Mouse (Mus musculus) MEL (cell line): ENCODE results near the gene Osbpl9. TPM values are rescaled to one million over a fixed set of nuclear protein-coding genes. Genes with fewer than 3 reads are reported as not detected.

Experiments used
- DNase-seq: peaks from one replicate; pipeline ENCODE4 v3.0.0; 2011; ENCODE audit warnings: low read depth, low spot score
- H3K27ac ChIP-seq: 2 replicates; pipeline ENCODE4 v1.5.1; 2012; ENCODE audit warnings: low read depth, mild to moderate bottlenecking, control low read depth, low read length, moderate library complexity; ENCODE audit not compliant: control insufficient read depth
- H3K27me3 ChIP-seq, 2 experiments: fragments of 150-350 bp in 1 of 2; sonication (generic) in 1 of 2; 2 replicates each; pipeline ENCODE4 v1.6.1; 2012; ENCODE audit warnings: low read length in 2 of 2, mild to moderate bottlenecking in 2 of 2, improper control_type of control experiment in 1 of 2, moderate library complexity in 1 of 2; ENCODE audit not compliant: insufficient read depth in 2 of 2, control insufficient read depth in 1 of 2
- H3K36me3 ChIP-seq, 2 experiments: 2 replicates each; pipeline ENCODE4 v1.6.1; 2012 to 2014; ENCODE audit warnings: low read length in 2 of 2, improper control_type of control experiment in 1 of 2, inconsistent platforms in 1 of 2, mild to moderate bottlenecking in 1 of 2; ENCODE audit not compliant: insufficient read depth in 2 of 2, control insufficient read depth in 1 of 2
- H3K4me1 ChIP-seq, 2 experiments: fragments of 150-350 bp in 1 of 2; sonication (generic) in 1 of 2; 2 replicates each; pipeline ENCODE4 v1.6.1; 2012; ENCODE audit warnings: low read length in 2 of 2, improper control_type of control experiment in 1 of 2, mild to moderate bottlenecking in 1 of 2; ENCODE audit not compliant: insufficient read depth in 2 of 2, control insufficient read depth in 1 of 2
- H3K4me3 ChIP-seq, 2 experiments: fragments of 150-350 bp in 1 of 2; sonication (generic) in 1 of 2; 2 replicates each; pipeline ENCODE4 v1.5.1; 2012; ENCODE audit warnings: low read depth in 2 of 2, low read length in 2 of 2, mild to moderate bottlenecking in 2 of 2, moderate library complexity in 2 of 2, control low read depth in 1 of 2, improper control_type of control experiment in 1 of 2; ENCODE audit not compliant: control insufficient read depth in 1 of 2, insufficient read depth in 1 of 2
- H3K79me2 ChIP-seq: 2 replicates; pipeline ENCODE4 v1.6.1; 2012; ENCODE audit warnings: mild to moderate bottlenecking, low read length, moderate library complexity; ENCODE audit not compliant: control insufficient read depth, poor library complexity, insufficient read depth
- H3K9ac ChIP-seq: 2 replicates; pipeline ENCODE4 v1.6.1; 2012; ENCODE audit warnings: low read depth, mild to moderate bottlenecking, control low read depth, low read length, moderate library complexity; ENCODE audit not compliant: control insufficient read depth, poor library complexity, severe bottlenecking
- H3K9me3 ChIP-seq: fragments of 150-350 bp; sonication (generic); replicated peaks from 2 replicates; pipeline ENCODE4 v1.6.1; 2012; ENCODE audit warnings: mild to moderate bottlenecking, low read length, improper control_type of control experiment, moderate library complexity; ENCODE audit not compliant: insufficient read depth
- CHD1 ChIP-seq: IDR thresholded peaks from 2 replicates; pipeline ENCODE4 v1.6.1; 2012; ENCODE audit warnings: low read depth, mild to moderate bottlenecking, inconsistent platforms, low read length, improper control_type of control experiment
- CTCF ChIP-seq, 3 experiments: IDR thresholded peaks in 2 of 3; conservative IDR thresholded peaks in 1 of 3; 2 replicates each; pipeline ENCODE4 v1.5.1; 2011 to 2012; ENCODE audit warnings: low read length in 3 of 3, low read depth in 2 of 3, mild to moderate bottlenecking in 2 of 3, improper control_type of control experiment in 1 of 3, inconsistent platforms in 1 of 3, mixed read lengths in 1 of 3, moderate library complexity in 1 of 3; ENCODE audit not compliant: control insufficient read depth in 1 of 3, insufficient read depth in 1 of 3, poor library complexity in 1 of 3, severe bottlenecking in 1 of 3
- E2F4 ChIP-seq: IDR thresholded peaks from 2 replicates; pipeline ENCODE4 v1.6.1; 2011; ENCODE audit warnings: low read depth, low read length, improper control_type of control experiment, borderline replicate concordance
- EP300 ChIP-seq, 2 experiments: IDR thresholded peaks; 2 replicates each; pipeline ENCODE4 v1.6.1; 2011; ENCODE audit warnings: improper control_type of control experiment in 2 of 2, low read length in 2 of 2, low read depth in 1 of 2, mild to moderate bottlenecking in 1 of 2
- ETS1 ChIP-seq: IDR thresholded peaks from 2 replicates; pipeline ENCODE4 v1.6.1; 2012; ENCODE audit warnings: low read depth, mild to moderate bottlenecking, inconsistent platforms, low read length, improper control_type of control experiment, moderate library complexity
- GATA1 ChIP-seq: IDR thresholded peaks from 2 replicates; pipeline ENCODE4 v1.6.1; 2011; ENCODE audit warnings: low read depth, low read length, improper control_type of control experiment
- MAX ChIP-seq: IDR thresholded peaks from 2 replicates; pipeline ENCODE4 v1.6.1; 2011; ENCODE audit warnings: low read length, improper control_type of control experiment
- MAZ ChIP-seq: IDR thresholded peaks from 2 replicates; pipeline ENCODE4 v1.6.1; 2012; ENCODE audit warnings: low read depth, mild to moderate bottlenecking, inconsistent platforms, low read length, improper control_type of control experiment
- MYC ChIP-seq: IDR thresholded peaks from 2 replicates; pipeline ENCODE4 v1.6.1; 2011; ENCODE audit warnings: low read depth, mild to moderate bottlenecking, low read length, improper control_type of control experiment, moderate library complexity
- NRF1 ChIP-seq: IDR thresholded peaks from 2 replicates; pipeline ENCODE4 v1.6.1; 2014; ENCODE audit warnings: low read depth, mild to moderate bottlenecking, inconsistent platforms, low read length, improper control_type of control experiment, moderate library complexity; ENCODE audit not compliant: poor library complexity, insufficient read depth, severe bottlenecking
- POLR2AphosphoS2 ChIP-seq: IDR thresholded peaks from 2 replicates; pipeline ENCODE4 v1.6.1; 2011; ENCODE audit warnings: low read length, improper control_type of control experiment
- POLR2AphosphoS5 ChIP-seq: IDR thresholded peaks from 2 replicates; pipeline ENCODE4 v1.6.1; 2012; ENCODE audit warnings: low read depth, borderline replicate concordance, mild to moderate bottlenecking, inconsistent platforms, low read length, moderate library complexity, mixed read lengths
- RCOR1 ChIP-seq: IDR thresholded peaks from 2 replicates; pipeline ENCODE4 v1.6.1; 2012; ENCODE audit warnings: low read depth, mild to moderate bottlenecking, inconsistent platforms, low read length, improper control_type of control experiment
- TBP ChIP-seq: IDR thresholded peaks from 2 replicates; pipeline ENCODE4 v1.8.0; 2011; ENCODE audit warnings: low read depth, low read length, improper control_type of control experiment
- UBTF ChIP-seq: IDR thresholded peaks from 2 replicates; pipeline ENCODE4 v1.6.1; 2012; ENCODE audit warnings: low read depth, mild to moderate bottlenecking, inconsistent platforms, low read length, improper control_type of control experiment, moderate library complexity, borderline replicate concordance; ENCODE audit not compliant: insufficient read depth
- USF1 ChIP-seq: IDR thresholded peaks from 2 replicates; pipeline ENCODE4 v1.6.1; 2014; ENCODE audit warnings: low read depth, mild to moderate bottlenecking, inconsistent platforms, low read length, improper control_type of control experiment, moderate library complexity
- ZKSCAN1 ChIP-seq: IDR thresholded peaks from 2 replicates; pipeline ENCODE4 v1.6.1; 2012; ENCODE audit warnings: low read depth, mild to moderate bottlenecking, inconsistent platforms, low read length, improper control_type of control experiment, moderate library complexity
- ZMIZ1 ChIP-seq: IDR thresholded peaks from 2 replicates; pipeline ENCODE4 v1.6.1; 2012; ENCODE audit warnings: low read depth, mild to moderate bottlenecking, inconsistent platforms, low read length, improper control_type of control experiment, moderate library complexity
- polyA plus RNA-seq, 2 experiments: library from polyadenylated mRNA; stranded (reverse) in 1 of 2; unstranded in 1 of 2; fragments of >175 nt in 1 of 2; fragments of >200 nt in 1 of 2; gene quantifications; 2 replicates each; pipeline versions ENCODE4 v1.2.1 to v1.2.4; 2012; ENCODE audit warnings: low replicate concordance in 2 of 2, low read depth in 1 of 2; ENCODE audit not compliant: insufficient read length in 2 of 2, insufficient read depth in 1 of 2, missing spikeins in 1 of 2
- total RNA-seq: library from RNA; depleted of rRNA; stranded (reverse); fragments of 300-350 nt; gene quantifications from 2 replicates; pipeline ENCODE4 v1.2.3, GENCODE M21; 2012

The Osbpl9 gene
- total and polyA plus RNA-seq, 3 experiments, result 14.9 to 42.6 TPM; not detected in 1

- Histone ChIP-seq H3K79me2 (no peaks in the 10 kb centered on the region), H3K9me3 (no peaks in the 10 kb centered on the region), H3K4me3 (no peak overlapping the region)
- no peak for DNase-seq
- TF ChIP-seq NRF1, result no peak
- no peak for TF ChIP-seq CTCF (IDR thresholded peaks at IDR 0.05 in 2 of 3, conservative IDR thresholded peaks at IDR 0.05 in 1 of 3; ENCODE audit: control insufficient read depth in 1 of 3, insufficient read depth in 1 of 3, low read depth in 2 of 3, low read length in 3 of 3, poor library complexity in 1 of 3, severe bottlenecking in 1 of 3)
- no peak for TF ChIP-seq E2F4
- no peak for TF ChIP-seq ZMIZ1
- no peak for TF ChIP-seq TBP
- TF ChIP-seq ZKSCAN1, result no peak
- no peak for TF ChIP-seq GATA1
- TF ChIP-seq MAZ, result no peak
- no peak for TF ChIP-seq CHD1
- no peak for TF ChIP-seq UBTF
- TF ChIP-seq RCOR1, result no peak
- no peak for TF ChIP-seq ETS1
- TF ChIP-seq POLR2AphosphoS2, result no peak
- TF ChIP-seq EP300 (IDR thresholded peaks at IDR 0.05; ENCODE audit: low read depth in 1 of 2, low read length in 2 of 2), result no peak
- TF ChIP-seq POLR2AphosphoS5, result no peak
- TF ChIP-seq USF1, result no peak
- TF ChIP-seq MYC, result no peak
- TF ChIP-seq, all 39 proteins: peak for 0
- peaks cover 0 to 19% of the 10 kb centered on the region in 2 experiments; a peak in 3 of 4 replicates for H3K36me3 ChIP-seq
- H3K27me3 ChIP-seq, result no peaks in the 10 kb centered on the region
- no peak overlapping the region for H3K27ac ChIP-seq
- H3K4me1 ChIP-seq, result peaks cover 6 to 9% of the 10 kb centered on the region in 2 experiments; a peak in 3 of 4 replicates
- H3K9ac ChIP-seq, result no peak overlapping the region
Observed at GRCm38 (mm10) chr4:109102574-109102973, 99.5 kb downstream of the Osbpl9 start.

GRCm38 (mm10) chr4:109098861-109099260 lies 103.2 kb downstream of the Osbpl9 start:
- Histone ChIP-seq H3K36me3 (peaks cover 0 to 15% of the 10 kb centered on the region in 2 experiments; a peak in 3 of 4 replicates), H3K4me3 (no peak overlapping the region), H3K4me1 (peaks cover 3 to 13% of the 10 kb centered on the region in 2 experiments; a peak in 3 of 4 replicates), H3K9ac (no peak overlapping the region), H3K27ac (no peak overlapping the region), H3K9me3 (no peaks in the 10 kb centered on the region), H3K27me3 (no peaks in the 10 kb centered on the region), H3K79me2 (no peaks in the 10 kb centered on the region)
- DNase-seq, result no peak
- TF ChIP-seq GATA1, result peak; percentile 65
- no peak for TF ChIP-seq MAX
